Comparison of ENCODE assay signal across 16 mouse cellular contexts in genomic region chr5:52425819-52426218, GRCm38 (mm10).
"Had no signal": no experiment of that assay in that cellular context is flagged by ENCODE, and none has a peak within 500 bp of the region (broad histone marks: within the 10 kb centered on the region; RNA-seq: fewer than 3 reads in every experiment).

No protein-coding gene starts in this region.

- H3K4me1 ChIP-seq: liver, embryonic 12.5 days; midbrain, embryonic 10.5 days; neural tube, embryonic 12.5 days; stomach, embryonic 15.5 days had no signal

- ATAC-seq: liver, embryonic 12.5 days; midbrain, embryonic 15.5 days had no signal

- H3K9me3 ChIP-seq: liver, embryonic 12.5 days; midbrain, embryonic 10.5 days; midbrain, embryonic 12.5 days; midbrain, embryonic 15.5 days; neural tube, embryonic 12.5 days; stomach, embryonic 15.5 days had no signal

- H3K9ac ChIP-seq: liver, embryonic 12.5 days; liver, embryonic 14.5 days; lung, embryonic 14.5 days; midbrain, embryonic 12.5 days; midbrain, embryonic 15.5 days; neural tube, embryonic 12.5 days; stomach, embryonic 15.5 days had no signal

- H3K36me3 ChIP-seq: liver, embryonic 12.5 days; midbrain, embryonic 10.5 days; midbrain, embryonic 12.5 days; midbrain, embryonic 15.5 days; neural tube, embryonic 12.5 days; stomach, embryonic 15.5 days had no signal

- H3K4me3 ChIP-seq: liver, embryonic 12.5 days; midbrain, embryonic 10.5 days; midbrain, embryonic 12.5 days; midbrain, embryonic 15.5 days; neural tube, embryonic 12.5 days; stomach, embryonic 15.5 days had no signal

- DNase-seq: lung, adult 18-20 months; lung, embryonic 14.5 days; lung, postnatal 10 days; lung, postnatal 4 days; right cerebral cortex, postnatal 14 days; thymus, adult 18-20 months; thymus, postnatal 14 days; thymus, postnatal 36 days had no signal

- H3K4me2 ChIP-seq: liver, embryonic 12.5 days; lung, embryonic 14.5 days; midbrain, embryonic 12.5 days; midbrain, embryonic 15.5 days; neural tube, embryonic 12.5 days; stomach, embryonic 15.5 days had no signal

- H3K27ac ChIP-seq: liver, embryonic 12.5 days; liver, embryonic 14.5 days; midbrain, embryonic 10.5 days; midbrain, embryonic 12.5 days; midbrain, embryonic 15.5 days; neural tube, embryonic 12.5 days; stomach, embryonic 15.5 days; stomach, postnatal 0 days had no signal

- H3K27me3 ChIP-seq: liver, embryonic 12.5 days; midbrain, embryonic 12.5 days; midbrain, embryonic 15.5 days; neural tube, embryonic 12.5 days; stomach, embryonic 15.5 days had no signal
